Mouse (Mus musculus): Measurements from ENCODE around the gene Grk5.

DNA sequence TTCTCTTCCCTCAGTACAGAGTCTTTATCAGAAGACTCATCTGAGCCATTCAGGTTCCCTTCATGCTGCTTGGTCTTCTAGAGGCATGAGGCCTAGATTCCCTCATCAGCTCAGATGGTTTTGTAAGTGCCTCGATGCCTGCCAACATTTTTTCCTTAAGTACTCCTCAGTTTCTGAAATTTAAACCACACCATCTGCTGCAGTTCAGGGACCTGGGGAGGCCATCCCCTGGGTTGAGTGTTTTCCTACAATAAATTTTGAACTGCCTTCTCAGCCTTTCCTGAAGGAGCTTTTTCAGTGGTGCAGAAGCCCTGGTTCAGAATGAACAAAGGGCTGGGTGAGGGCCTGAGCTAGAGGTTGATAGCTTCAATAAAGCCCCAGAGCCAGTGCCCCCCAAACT, 159.9 kb downstream of the Grk5 start:
- TF ChIP-seq CTCF (conservative IDR thresholded peaks at IDR 0.05; ENCODE audit: low read length) (no peak), NANOG (IDR thresholded peaks at IDR 0.05; ENCODE audit: borderline replicate concordance, low read length) (no peak)
